ENCODE assay signal across 9 mouse cellular contexts in genomic region chr7:142482256-142482609, GRCm38 (mm10). TPM values are rescaled to one million over a fixed set of nuclear protein-coding genes. Genes with fewer than 3 reads are reported as not detected.
DNase-seq lines count a peak whose midpoint lies in the region; ATAC-seq lines count a peak whose summit lies in the region.
"Had no signal": no experiment of that assay in that cellular context is flagged by ENCODE, and none has a peak within 500 bp of the region (broad histone marks: within the 10 kb centered on the region; RNA-seq: fewer than 3 reads in every experiment).

No protein-coding gene starts in this region.

- DNase-seq in kidney, postnatal 25 days = no peak
- DNase-seq in embryonic facial prominence, embryonic 11.5 days (ENCODE audit: low spot score) = peak; percentile 62
- DNase-seq in hindbrain, embryonic 11.5 days (ENCODE audit: low spot score) = peak; percentile 53
- peak; percentile 61 for DNase-seq in midbrain, embryonic 14.5 days
- no peak for DNase-seq in spleen, adult 12 weeks (ENCODE audit: low spot score)
- DNase-seq in Muller cell, postnatal 12 days (ENCODE audit: inconsistent ontology term) = no peak
- no peak for DNase-seq in urinary bladder, postnatal 10 days (ENCODE audit: low spot score)

- H3K27ac ChIP-seq in kidney, embryonic 14.5 days (ENCODE audit: low read depth, low read length) = peak overlapping the region; percentile 97
- H3K27ac ChIP-seq in embryonic facial prominence, embryonic 11.5 days (replicated peaks; ENCODE audit: low read depth, low read length) = peak overlapping the region; percentile 94
- H3K27ac ChIP-seq in hindbrain, embryonic 11.5 days (ENCODE audit: low read depth, low read length) = peak overlapping the region; percentile 75
- H3K27ac ChIP-seq in midbrain, embryonic 14.5 days (replicated peaks; ENCODE audit: low read depth, low read length) = peak overlapping the region; percentile 54

- WGBS in kidney, embryonic 14.5 days = 21% methylated on average over 6 of the region's 6 CpGs
- WGBS in embryonic facial prominence, embryonic 11.5 days = 18% methylated on average over 6 of the region's 6 CpGs
- 23% methylated on average over 6 of the region's 6 CpGs for WGBS in hindbrain, embryonic 11.5 days
- WGBS in midbrain, embryonic 14.5 days = 19% methylated on average over 6 of the region's 6 CpGs

- H3K9ac ChIP-seq in kidney, embryonic 14.5 days (ENCODE audit: low read depth, low read length) = peak overlapping the region; percentile 76
- peak overlapping the region; percentile 75 for H3K9ac ChIP-seq in embryonic facial prominence, embryonic 11.5 days (replicated peaks; ENCODE audit: low read length)
- peak overlapping the region; percentile 79 for H3K9ac ChIP-seq in hindbrain, embryonic 11.5 days (ENCODE audit: low read depth, low read length)
- no peak overlapping the region; the same call in 1 of the 2 replicates for H3K9ac ChIP-seq in midbrain, embryonic 14.5 days (replicated peaks; ENCODE audit: low read length)
- H3K9ac ChIP-seq: liver, embryonic 15.5 days had no signal

- H3K4me3 ChIP-seq in kidney, embryonic 14.5 days (ENCODE audit: low read length) = no peak overlapping the region
- H3K4me3 ChIP-seq in embryonic facial prominence, embryonic 11.5 days (ENCODE audit: low read depth, low read length) = no peak overlapping the region
- no peak overlapping the region for H3K4me3 ChIP-seq in hindbrain, embryonic 11.5 days (ENCODE audit: low read depth, low read length)
- H3K4me3 ChIP-seq in midbrain, embryonic 14.5 days (replicated peaks; ENCODE audit: low read depth, low read length) = no peak overlapping the region

- H3K36me3 ChIP-seq in kidney, embryonic 14.5 days (ENCODE audit: control insufficient read depth, insufficient read depth, low read length) = peaks cover 31% of the 10 kb centered on the region; the same call in 1 of the 2 replicates
- no peaks in the 10 kb centered on the region for H3K36me3 ChIP-seq in embryonic facial prominence, embryonic 11.5 days (replicated peaks; ENCODE audit: control insufficient read depth, insufficient read depth, low read depth, low read length)
- H3K36me3 ChIP-seq in hindbrain, embryonic 11.5 days (ENCODE audit: control insufficient read depth, insufficient read depth, low read length) = no peaks in the 10 kb centered on the region
- H3K36me3 ChIP-seq in midbrain, embryonic 14.5 days (ENCODE audit: control insufficient read depth, insufficient read depth, low read length) = no peaks in the 10 kb centered on the region
- H3K36me3 ChIP-seq: liver, embryonic 15.5 days had no signal

- peaks cover 45% of the 10 kb centered on the region for H3K4me1 ChIP-seq in kidney, embryonic 14.5 days (ENCODE audit: control insufficient read depth, insufficient read depth, low read length)
- peaks cover 23% of the 10 kb centered on the region for H3K4me1 ChIP-seq in embryonic facial prominence, embryonic 11.5 days (ENCODE audit: control insufficient read depth, insufficient read depth, low read length)
- peaks cover 15% of the 10 kb centered on the region; the same call in 1 of the 2 replicates for H3K4me1 ChIP-seq in hindbrain, embryonic 11.5 days (replicated peaks; ENCODE audit: control insufficient read depth, insufficient read depth, low read length)
- peaks cover 13% of the 10 kb centered on the region for H3K4me1 ChIP-seq in midbrain, embryonic 14.5 days (ENCODE audit: control insufficient read depth, insufficient read depth, low read length)

- H3K4me2 ChIP-seq in kidney, embryonic 14.5 days (replicated peaks; ENCODE audit: low read depth, low read length) = peak overlapping the region; percentile 49; the same call in 1 of the 2 replicates
- H3K4me2 ChIP-seq in embryonic facial prominence, embryonic 11.5 days (ENCODE audit: low read depth, low read length) = peak overlapping the region; percentile 47
- peak overlapping the region; percentile 63; the same call in 1 of the 2 replicates for H3K4me2 ChIP-seq in hindbrain, embryonic 11.5 days (replicated peaks; ENCODE audit: low read depth, low read length)
- H3K4me2 ChIP-seq in midbrain, embryonic 14.5 days (ENCODE audit: low read length) = peak overlapping the region; percentile 62

- no peak; the same call in 1 of the 2 replicates for ATAC-seq in kidney, embryonic 14.5 days (ENCODE audit: low FRiP score, low TSS enrichment)
- ATAC-seq in embryonic facial prominence, embryonic 11.5 days (replicated peaks; ENCODE audit: insufficient number of reproducible peaks, low FRiP score, low TSS enrichment, low read depth) = peak; percentile 12; the same call in 1 of the 2 replicates
- ATAC-seq in hindbrain, embryonic 11.5 days (ENCODE audit: low FRiP score) = peak; percentile 33
- peak; percentile 47; the same call in 1 of the 2 replicates for ATAC-seq in midbrain, embryonic 14.5 days (ENCODE audit: low FRiP score, low TSS enrichment)

- H3K27me3 ChIP-seq in kidney, embryonic 14.5 days (ENCODE audit: control insufficient read depth, insufficient read depth, low read length) = no peaks in the 10 kb centered on the region
- no peaks in the 10 kb centered on the region for H3K27me3 ChIP-seq in embryonic facial prominence, embryonic 11.5 days (ENCODE audit: control insufficient read depth, insufficient read depth, low read length)
- no peaks in the 10 kb centered on the region for H3K27me3 ChIP-seq in hindbrain, embryonic 11.5 days (ENCODE audit: control insufficient read depth, insufficient read depth, low read length)
- H3K27me3 ChIP-seq in midbrain, embryonic 14.5 days (ENCODE audit: control insufficient read depth, insufficient read depth, low read length) = no peaks in the 10 kb centered on the region

- no peaks in the 10 kb centered on the region for H3K9me3 ChIP-seq in kidney, embryonic 14.5 days (ENCODE audit: control insufficient read depth, low read length)
- H3K9me3 ChIP-seq in embryonic facial prominence, embryonic 11.5 days (replicated peaks; ENCODE audit: control insufficient read depth, low read length) = no peaks in the 10 kb centered on the region
- no peaks in the 10 kb centered on the region for H3K9me3 ChIP-seq in hindbrain, embryonic 11.5 days (ENCODE audit: control insufficient read depth, low read length)
- H3K9me3 ChIP-seq in midbrain, embryonic 14.5 days (ENCODE audit: control insufficient read depth, low read length) = no peaks in the 10 kb centered on the region
- H3K9me3 ChIP-seq: liver, embryonic 15.5 days had no signal

RNA-seq across cellular contexts. Expression of gene Tnnt3, which starts 16.4 kb away (rescaled TPM):
- polyA plus RNA-seq in kidney, embryonic 14.5 days (2014; fragmentation: Nextera tagmentation; extraction: Ambion mirVana) = 3.2 and 3.5 TPM in 2 replicates
- polyA plus RNA-seq in embryonic facial prominence, embryonic 11.5 days (2014; fragmentation: Nextera tagmentation; extraction: Ambion mirVana) = 1.5 and 2.8 TPM in 2 replicates
- polyA plus RNA-seq in hindbrain, embryonic 11.5 days (2014; fragmentation: Nextera tagmentation; extraction: Ambion mirVana) = 1.7 and 1.9 TPM in 2 replicates
- polyA plus RNA-seq in midbrain, embryonic 14.5 days (2014; fragmentation: Nextera tagmentation; extraction: Ambion mirVana) = 1.1 TPM in 1 of 2 replicates, not detected in the other

RNA-seq across cellular contexts. Expression of gene Lsp1, which starts 21.6 kb away (rescaled TPM):
- polyA plus RNA-seq in kidney, embryonic 14.5 days (2014; fragmentation: Nextera tagmentation; extraction: Ambion mirVana) = 92.8 and 124 TPM in 2 replicates
- 23.3 and 23.7 TPM in 2 replicates for polyA plus RNA-seq in embryonic facial prominence, embryonic 11.5 days (2014; fragmentation: Nextera tagmentation; extraction: Ambion mirVana)
- polyA plus RNA-seq in hindbrain, embryonic 11.5 days (2014; fragmentation: Nextera tagmentation; extraction: Ambion mirVana) = 16.1 and 18.7 TPM in 2 replicates
- polyA plus RNA-seq in midbrain, embryonic 14.5 days (2014; fragmentation: Nextera tagmentation; extraction: Ambion mirVana) = 2.7 and 8.0 TPM in 2 replicates

RNA-seq across cellular contexts. Expression of gene Tnni2, which starts 40.6 kb away (rescaled TPM):
- 3.1 and 3.7 TPM in 2 replicates for polyA plus RNA-seq in kidney, embryonic 14.5 days (2014; fragmentation: Nextera tagmentation; extraction: Ambion mirVana)
- 1.4 and 2.7 TPM in 2 replicates for polyA plus RNA-seq in embryonic facial prominence, embryonic 11.5 days (2014; fragmentation: Nextera tagmentation; extraction: Ambion mirVana)
- 1.4 and 1.7 TPM in 2 replicates for polyA plus RNA-seq in hindbrain, embryonic 11.5 days (2014; fragmentation: Nextera tagmentation; extraction: Ambion mirVana)
- polyA plus RNA-seq in midbrain, embryonic 14.5 days (2014; fragmentation: Nextera tagmentation; extraction: Ambion mirVana) = not detected in 2 replicates

RNA-seq across cellular contexts. Expression of gene Syt8, which starts 47.6 kb away (rescaled TPM):
- not detected in 2 replicates for polyA plus RNA-seq in kidney, embryonic 14.5 days (2014; fragmentation: Nextera tagmentation; extraction: Ambion mirVana)
- 0.52 TPM in 1 of 2 replicates, not detected in the other for polyA plus RNA-seq in embryonic facial prominence, embryonic 11.5 days (2014; fragmentation: Nextera tagmentation; extraction: Ambion mirVana)
- not detected in 2 replicates for polyA plus RNA-seq in hindbrain, embryonic 11.5 days (2014; fragmentation: Nextera tagmentation; extraction: Ambion mirVana)
- polyA plus RNA-seq in midbrain, embryonic 14.5 days (2014; fragmentation: Nextera tagmentation; extraction: Ambion mirVana) = not detected in 2 replicates

RNA-seq across cellular contexts. Expression of gene Mrpl23, which starts 50.3 kb away (rescaled TPM):
- polyA plus RNA-seq in kidney, embryonic 14.5 days (2014; fragmentation: Nextera tagmentation; extraction: Ambion mirVana) = 30.3 and 33.4 TPM in 2 replicates
- polyA plus RNA-seq in embryonic facial prominence, embryonic 11.5 days (2014; fragmentation: Nextera tagmentation; extraction: Ambion mirVana) = 16.4 and 17.2 TPM in 2 replicates
- 13.5 and 13.9 TPM in 2 replicates for polyA plus RNA-seq in hindbrain, embryonic 11.5 days (2014; fragmentation: Nextera tagmentation; extraction: Ambion mirVana)
- polyA plus RNA-seq in midbrain, embryonic 14.5 days (2014; fragmentation: Nextera tagmentation; extraction: Ambion mirVana) = 11.9 and 23.9 TPM in 2 replicates

Comparison
In these comparisons a context has a peak if more than half of its experiments do, and no peak if none do; other contexts are left out.
1. DNase-seq: peak in embryonic facial prominence, embryonic 11.5 days (single experiment), hindbrain, embryonic 11.5 days (single experiment) and midbrain, embryonic 14.5 days (single experiment); none in kidney, postnatal 25 days (0 of 2), spleen, adult 12 weeks (single experiment), Muller cell, postnatal 12 days (single experiment) and urinary bladder, postnatal 10 days (single experiment).
2. Peak in every context shown above with its lines, with median percentiles within 50 percentile points of each other: H3K27ac ChIP-seq and H3K4me2 ChIP-seq.